ENCODE assay signal across 23 mouse cellular contexts in genomic region chr7:65977977-65978376, GRCm38 (mm10).
"Had no signal": no experiment of that assay in that cellular context is flagged by ENCODE, and none has a peak within 500 bp of the region (broad histone marks: within the 10 kb centered on the region; RNA-seq: fewer than 3 reads in every experiment).

No protein-coding gene starts in this region.

- H3K27me3 ChIP-seq: hindbrain, embryonic 12.5 days; intestine, embryonic 15.5 days; kidney, embryonic 15.5 days; liver, embryonic 13.5 days; liver, embryonic 15.5 days had no signal

- H3K36me3 ChIP-seq: heart, embryonic 10.5 days; heart, embryonic 12.5 days; hindbrain, embryonic 10.5 days; hindbrain, embryonic 12.5 days; intestine, embryonic 15.5 days; kidney, embryonic 15.5 days; liver, embryonic 13.5 days; liver, embryonic 15.5 days had no signal

- ATAC-seq: hindbrain, embryonic 16.5 days; inflammation-experienced regulatory T-cells, adult 6 months; intestine, embryonic 15.5 days; liver, postnatal 0 days had no signal

- H3K4me2 ChIP-seq: heart, embryonic 12.5 days; hindbrain, embryonic 12.5 days; hindbrain, embryonic 14.5 days; intestine, embryonic 15.5 days; kidney, embryonic 15.5 days; liver, embryonic 11.5 days; liver, embryonic 13.5 days; liver, embryonic 15.5 days had no signal

- H3K4me3 ChIP-seq: heart, embryonic 10.5 days; heart, embryonic 12.5 days; hindbrain, embryonic 10.5 days; hindbrain, embryonic 12.5 days; intestine, embryonic 15.5 days; kidney, embryonic 15.5 days; layer of hippocampus, adult 2 months; left cerebral cortex, adult 2 months; liver, embryonic 13.5 days; liver, embryonic 15.5 days had no signal

- H3K4me1 ChIP-seq: liver, embryonic 13.5 days; liver, embryonic 15.5 days had no signal

- H3K9me3 ChIP-seq: heart, embryonic 10.5 days; heart, embryonic 12.5 days; hindbrain, embryonic 10.5 days; hindbrain, embryonic 12.5 days; intestine, embryonic 15.5 days; kidney, embryonic 15.5 days; liver, embryonic 13.5 days; liver, embryonic 15.5 days had no signal

- DNase-seq: gastrocnemius, postnatal 14 days; heart, postnatal 4 days; kidney, adult 11 months; kidney, adult 2 months; kidney, adult 9 months; kidney, postnatal 25 days; kidney, postnatal 4 days; liver; liver, embryonic 13.5 days; liver, postnatal 0 days had no signal

- H3K9ac ChIP-seq: heart, embryonic 12.5 days; hindbrain, embryonic 12.5 days; hindbrain, embryonic 14.5 days; intestine, embryonic 15.5 days; kidney, embryonic 15.5 days; liver, embryonic 13.5 days; liver, embryonic 15.5 days; liver, postnatal 0 days had no signal

- H3K27ac ChIP-seq: heart, embryonic 10.5 days; hindbrain, embryonic 10.5 days; hindbrain, embryonic 12.5 days; hindbrain, embryonic 14.5 days; kidney, embryonic 15.5 days; layer of hippocampus, adult 2 months; left cerebral cortex, adult 2 months; liver, embryonic 13.5 days; liver, embryonic 15.5 days had no signal
